Mouse (Mus musculus) limb, embryonic 10.5 days (tissue): ENCODE measurements around the gene Trpm7. TPM values are rescaled to one million over a fixed set of nuclear protein-coding genes. Genes with fewer than 3 reads are reported as not detected.

Experiments used
- DNase-seq: peaks from one replicate; pipeline ENCODE4 v3.0.0-alpha.2; 2017; ENCODE audit warnings: low spot score
- H3K27ac ChIP-seq: fragments of 300-500 bp; sonication (generic); 2 replicates; pipeline ENCODE4 v1.5.1; 2016; ENCODE audit warnings: mild to moderate bottlenecking
- H3K27me3 ChIP-seq: fragments of 300-500 bp; sonication (generic); 2 replicates; pipeline ENCODE4 v1.6.1; 2016; ENCODE audit warnings: low read depth, mild to moderate bottlenecking; ENCODE audit not compliant: poor library complexity, severe bottlenecking
- H3K36me3 ChIP-seq: fragments of 300-500 bp; sonication (generic); 2 replicates; pipeline ENCODE4 v1.6.1; 2016; ENCODE audit warnings: mild to moderate bottlenecking, moderate library complexity
- H3K4me1 ChIP-seq: fragments of 300-500 bp; sonication (generic); 2 replicates; pipeline ENCODE4 v1.6.1; 2016
- H3K4me3 ChIP-seq: fragments of 300-500 bp; sonication (generic); 2 replicates; pipeline ENCODE4 v1.5.1; 2016; ENCODE audit warnings: mild to moderate bottlenecking, moderate library complexity
- H3K9me3 ChIP-seq: fragments of 300-500 bp; sonication (generic); replicated peaks from 2 replicates; pipeline ENCODE4 v1.6.1; 2016; ENCODE audit warnings: mild to moderate bottlenecking
- WGBS: fragments of 180-500 bp; shearing (Covaris S2); methylation state at CpG from one replicate; pipeline ENCODE4 v1.1.7; 2016; 5-methylcytosine and 5-hydroxymethylcytosine counted together
- polyA plus RNA-seq: library from polyadenylated mRNA; unstranded; fragments of >200 nt; fragmentation: Nextera tagmentation; extraction: Ambion mirVana; gene quantifications from 2 replicates; pipeline ENCODE4 v1.2.1, GENCODE M21; 2016

Gene Trpm7
- polyA plus RNA-seq, 1 experiment from 2014 or later, result 63.8 TPM

DNA sequence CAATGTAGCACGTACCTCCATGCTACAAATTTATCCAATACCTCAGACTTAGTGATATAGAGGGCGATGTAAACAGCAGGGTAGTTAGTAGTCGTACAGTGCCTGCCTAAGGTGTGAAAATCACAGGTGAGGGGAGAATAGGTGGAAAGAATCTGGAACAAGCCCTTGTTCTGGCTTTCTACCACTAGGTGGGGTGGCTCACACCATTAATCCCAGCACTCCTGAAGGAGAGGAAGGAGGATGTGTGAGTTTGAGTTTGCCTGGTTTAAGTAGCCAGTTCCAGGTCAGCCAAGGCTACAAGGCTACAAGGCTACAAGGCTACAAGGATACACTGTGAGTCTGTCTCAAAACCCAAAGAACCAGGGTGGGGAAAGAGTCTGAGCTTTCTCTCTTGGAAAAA lies 80.3 kb downstream of the Trpm7 start:
- H3K27ac ChIP-seq, result no peak overlapping the region
- WGBS, result 86% methylated on average over 3 of the region's 3 CpGs
- H3K4me1 ChIP-seq, result no peaks in the 10 kb centered on the region
- H3K4me3 ChIP-seq, result no peak overlapping the region
- no peaks in the 10 kb centered on the region for H3K9me3 ChIP-seq
- DNase-seq, result no peak
- H3K36me3 ChIP-seq, result peaks cover 98% of the 10 kb centered on the region
- no peaks in the 10 kb centered on the region for H3K27me3 ChIP-seq

DNA sequence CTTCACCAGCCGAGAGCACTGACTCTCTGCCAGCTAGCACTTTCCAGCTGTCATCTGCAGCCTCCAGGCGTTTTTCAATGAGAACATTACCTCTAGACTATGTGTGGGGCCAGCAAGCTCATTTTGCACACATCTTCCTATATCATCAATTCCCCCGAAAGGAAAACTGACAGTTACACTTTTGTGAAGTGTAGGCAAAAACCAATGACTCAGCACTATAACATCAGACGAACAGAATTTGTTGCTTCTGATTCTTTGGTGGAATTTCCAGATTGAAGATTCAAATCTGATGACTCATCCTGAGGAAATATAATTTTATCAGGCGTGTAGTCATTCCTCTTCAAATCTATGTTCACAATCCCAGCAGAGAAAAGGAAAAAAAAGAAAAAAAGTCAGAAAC lies 83.4 kb downstream of the Trpm7 start:
- Histone ChIP-seq H3K27me3 (no peaks in the 10 kb centered on the region), H3K4me1 (peaks cover 5% of the 10 kb centered on the region), H3K4me3 (no peak overlapping the region), H3K27ac (no peak overlapping the region), H3K9me3 (no peaks in the 10 kb centered on the region), H3K36me3 (peaks cover 80% of the 10 kb centered on the region)
- 79% methylated on average over 5 of the region's 5 CpGs for WGBS
- no peak for DNase-seq

DNA sequence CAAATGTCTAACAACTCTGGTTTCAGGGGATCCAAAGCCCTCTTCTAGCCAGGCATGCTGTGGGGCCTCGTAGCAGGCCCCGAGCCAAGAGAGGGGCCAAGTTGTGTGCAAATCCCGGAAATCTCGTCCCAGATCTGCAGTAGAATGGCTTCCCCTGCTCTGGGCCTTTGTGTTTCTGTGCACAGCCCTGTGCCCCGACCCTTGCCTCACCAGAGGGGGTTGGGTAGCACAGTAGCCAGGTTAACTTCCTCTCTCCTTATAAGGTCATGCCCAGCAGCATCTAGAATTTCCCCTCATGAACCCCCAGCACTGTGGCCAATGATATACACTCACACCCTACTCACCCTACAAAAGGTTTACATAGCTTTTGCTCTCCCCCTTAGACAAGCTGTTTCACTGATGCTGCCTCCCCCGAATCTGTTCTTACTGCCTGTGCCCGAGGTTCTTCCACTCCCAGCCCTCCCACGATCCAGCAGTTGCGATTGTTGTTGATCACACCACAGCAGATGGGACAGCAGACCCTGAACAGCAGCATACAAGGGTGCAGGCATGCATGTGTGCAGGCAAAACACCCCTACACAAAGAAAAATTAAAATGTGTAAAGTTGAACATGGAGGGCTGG lies 88.2 kb downstream of the Trpm7 start:
- H3K36me3 ChIP-seq, result peaks cover 35% of the 10 kb centered on the region
- peaks cover 6% of the 10 kb centered on the region for H3K4me1 ChIP-seq
- DNase-seq, result no peak
- H3K27me3 ChIP-seq, result no peaks in the 10 kb centered on the region
- 66% methylated on average over 9 of the region's 9 CpGs for WGBS
- H3K9me3 ChIP-seq, result no peaks in the 10 kb centered on the region
- H3K4me3 ChIP-seq, result no peak overlapping the region
- peak overlapping the region; percentile 26 for H3K27ac ChIP-seq

DNA sequence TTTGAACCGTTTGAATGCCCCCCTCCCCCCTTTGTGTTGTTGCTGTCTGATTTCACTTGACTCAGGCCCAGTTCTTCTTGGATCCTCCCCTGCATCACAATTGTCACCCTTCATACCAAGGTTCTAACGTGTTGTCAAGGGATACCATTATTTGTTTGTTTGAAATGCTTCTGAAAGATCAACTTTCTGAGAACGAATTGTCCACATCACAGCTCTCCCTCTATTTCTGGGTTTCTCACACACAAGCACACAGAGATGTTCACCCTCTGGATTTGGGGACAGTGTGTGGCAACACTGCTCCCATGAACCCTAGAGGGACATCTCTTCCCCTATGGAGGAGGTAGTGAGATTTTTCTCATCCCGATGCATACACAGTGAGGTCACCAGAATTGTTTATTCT lies 92.7 kb downstream of the Trpm7 start, which contains the start of gene Usp50:
Gene Usp50, minus strand, starts transcription at position 101 of the 400 bp plus-strand sequence.
- WGBS, result 75% methylated on average over 4 of the region's 4 CpGs
- H3K4me3 ChIP-seq, result no peak within 1 kb of the TSS
- H3K27me3 ChIP-seq, result no peaks in the 10 kb centered on the region
- no peak for DNase-seq
- no peaks in the 10 kb centered on the region for H3K9me3 ChIP-seq
- no peak within 1 kb of the TSS for H3K27ac ChIP-seq
- no peaks in the 10 kb centered on the region for H3K36me3 ChIP-seq
- H3K4me1 ChIP-seq, result peaks cover 6% of the 10 kb centered on the region

GRCm38 (mm10) chr2:126782433-126782832 lies 93.6 kb downstream of the Trpm7 start:
- WGBS, result 84% methylated on average over 3 of the region's 3 CpGs
- Histone ChIP-seq H3K27ac (no peak overlapping the region), H3K27me3 (no peaks in the 10 kb centered on the region), H3K36me3 (no peaks in the 10 kb centered on the region), H3K9me3 (no peaks in the 10 kb centered on the region), H3K4me3 (no peak overlapping the region), H3K4me1 (no peaks in the 10 kb centered on the region; the same call in 1 of the 2 replicates)
- no peak for DNase-seq

- WGBS, result 84% methylated on average over 1 of the region's 1 CpGs
Measured at GRCm38 (mm10) chr2:126781478-126781877, 94.6 kb downstream of the Trpm7 start.

GRCm38 (mm10) chr2:126780286-126780685 lies 95.7 kb downstream of the Trpm7 start:
- Histone ChIP-seq H3K4me3 (no peak overlapping the region), H3K9me3 (no peaks in the 10 kb centered on the region), H3K36me3 (no peaks in the 10 kb centered on the region), H3K4me1 (no peaks in the 10 kb centered on the region), H3K27ac (no peak overlapping the region), H3K27me3 (no peaks in the 10 kb centered on the region)
- DNase-seq, result no peak
- 90% methylated on average over 10 of the region's 10 CpGs for WGBS

More at GRCm38 (mm10) chr2:126781478-126781877, 94.6 kb downstream of the Trpm7 start:
- no peaks in the 10 kb centered on the region for H3K27me3 ChIP-seq
- no peak overlapping the region for H3K27ac ChIP-seq
- no peaks in the 10 kb centered on the region for H3K36me3 ChIP-seq
- no peak overlapping the region for H3K4me3 ChIP-seq
- H3K9me3 ChIP-seq, result no peaks in the 10 kb centered on the region
- DNase-seq, result no peak
- H3K4me1 ChIP-seq, result no peaks in the 10 kb centered on the region

- Histone ChIP-seq H3K9me3 (no peaks in the 10 kb centered on the region), H3K27me3 (no peaks in the 10 kb centered on the region), H3K4me3 (no peak overlapping the region), H3K4me1 (no peaks in the 10 kb centered on the region), H3K27ac (no peak overlapping the region), H3K36me3 (no peaks in the 10 kb centered on the region)
- 90% methylated on average over 4 of the region's 4 CpGs for WGBS
- DNase-seq, result no peak
Measured at GRCm38 (mm10) chr2:126778806-126779205, 97.2 kb downstream of the Trpm7 start.

GRCm38 (mm10) chr2:126776416-126776815 lies 99.6 kb downstream of the Trpm7 start:
- DNase-seq, result no peak
- no peaks in the 10 kb centered on the region for H3K36me3 ChIP-seq
- no peaks in the 10 kb centered on the region for H3K27me3 ChIP-seq
- no peaks in the 10 kb centered on the region for H3K9me3 ChIP-seq
- no peak overlapping the region for H3K27ac ChIP-seq
- H3K4me3 ChIP-seq, result no peak overlapping the region
- 78% methylated on average over 1 of the region's 1 CpGs for WGBS
- H3K4me1 ChIP-seq, result no peaks in the 10 kb centered on the region

DNA sequence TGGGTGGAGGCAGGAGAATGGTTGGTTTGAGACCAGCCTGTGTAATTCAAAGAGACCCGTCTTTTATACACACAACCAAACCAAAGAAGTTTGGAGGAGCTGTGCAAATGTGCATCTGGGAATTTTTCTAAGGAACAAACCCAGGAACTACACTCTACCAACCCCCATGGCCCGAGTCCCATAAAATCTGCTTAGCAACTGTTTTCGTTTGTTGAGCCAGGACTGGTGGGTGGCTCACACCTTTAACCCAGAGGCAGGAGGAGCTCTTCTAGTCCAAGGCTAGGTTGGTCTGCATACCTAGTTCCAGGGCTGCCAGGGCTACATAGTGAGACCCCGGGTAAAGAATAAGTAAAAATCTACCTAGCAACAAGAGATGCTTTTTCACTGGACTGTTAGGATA lies 100.1 kb downstream of the Trpm7 start:
- no peak overlapping the region for H3K4me3 ChIP-seq
- no peak overlapping the region for H3K27ac ChIP-seq
- 67% methylated on average over 4 of the region's 4 CpGs for WGBS
- no peaks in the 10 kb centered on the region for H3K36me3 ChIP-seq
- no peaks in the 10 kb centered on the region for H3K4me1 ChIP-seq
- no peaks in the 10 kb centered on the region for H3K9me3 ChIP-seq
- no peaks in the 10 kb centered on the region for H3K27me3 ChIP-seq
- no peak for DNase-seq

DNA sequence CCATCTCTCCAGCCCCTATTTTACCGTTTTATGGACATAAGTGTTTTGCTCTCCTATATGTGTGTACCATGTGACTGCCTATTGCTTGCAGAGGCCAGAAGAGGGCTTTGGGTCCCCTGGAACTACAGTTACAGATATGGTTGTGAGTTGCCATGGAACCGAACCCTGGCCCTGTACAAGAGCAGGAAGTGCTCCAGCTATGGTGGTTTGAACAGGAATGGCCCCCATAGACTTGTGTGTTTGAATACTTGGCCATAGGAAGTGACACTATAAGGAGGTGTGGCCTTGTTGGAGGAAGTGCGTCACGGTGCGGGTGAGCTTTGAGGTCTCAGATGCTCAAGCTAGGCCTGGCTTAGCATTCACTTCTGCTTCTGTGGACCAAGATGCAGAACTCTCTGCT lies 103.8 kb downstream of the Trpm7 start:
- no peak for DNase-seq
- Histone ChIP-seq H3K4me1 (no peaks in the 10 kb centered on the region), H3K9me3 (no peaks in the 10 kb centered on the region), H3K27ac (no peak overlapping the region), H3K4me3 (no peak overlapping the region), H3K27me3 (no peaks in the 10 kb centered on the region), H3K36me3 (no peaks in the 10 kb centered on the region)
- 91% methylated on average over 5 of the region's 5 CpGs for WGBS

- DNase-seq, result no peak
- no peaks in the 10 kb centered on the region for H3K9me3 ChIP-seq
- WGBS, result 81% methylated on average over 19 of the region's 19 CpGs
- peaks cover 1% of the 10 kb centered on the region; the same call in 1 of the 2 replicates for H3K36me3 ChIP-seq
- H3K4me3 ChIP-seq, result no peak overlapping the region
- peaks cover 5% of the 10 kb centered on the region for H3K4me1 ChIP-seq
- H3K27me3 ChIP-seq, result no peaks in the 10 kb centered on the region
- no peak overlapping the region for H3K27ac ChIP-seq
Measured at GRCm38 (mm10) chr2:126769431-126770181, 106.4 kb downstream of the Trpm7 start.

- peaks cover 5% of the 10 kb centered on the region for H3K4me1 ChIP-seq
- H3K27me3 ChIP-seq, result no peaks in the 10 kb centered on the region
- peaks cover 16% of the 10 kb centered on the region for H3K36me3 ChIP-seq
- no peaks in the 10 kb centered on the region for H3K9me3 ChIP-seq
- WGBS, result 77% methylated on average over 4 of the region's 4 CpGs
- no peak for DNase-seq
- no peak overlapping the region for H3K4me3 ChIP-seq
- no peak overlapping the region for H3K27ac ChIP-seq
Measured at GRCm38 (mm10) chr2:126768194-126768593, 107.8 kb downstream of the Trpm7 start.
